Mouse (Mus musculus): ENCODE data around the gene Igf2. TPM values are rescaled to one million over a fixed set of nuclear protein-coding genes. Genes with fewer than 3 reads are reported as not detected.

Igf2 gene
- polyA plus RNA-seq, 1 experiment from 2014 or later: 131 TPM

DNA sequence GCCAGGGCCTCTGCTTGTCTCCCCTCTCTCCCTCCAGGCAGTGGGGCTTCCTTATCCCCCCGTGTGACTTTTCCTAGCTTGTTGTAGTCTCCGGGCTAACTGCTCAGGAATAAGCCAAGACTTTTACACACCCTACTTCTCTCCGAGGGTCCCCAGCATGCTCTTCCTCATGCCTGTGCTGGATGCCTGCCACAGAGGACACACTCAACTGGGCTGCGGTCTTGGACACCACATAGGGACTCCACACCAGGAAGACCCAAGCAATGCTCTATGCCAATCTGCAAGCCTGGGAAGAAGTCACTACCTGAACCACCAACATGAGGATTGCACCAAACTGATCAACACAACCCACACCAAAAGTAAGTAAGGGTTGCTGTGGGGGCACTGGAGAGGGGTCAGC, 507 bp downstream of the Igf2 start:
- WGBS: 80% methylated on average over 4 of the region's 4 CpGs
- no peak for ATAC-seq
- H3K4me2 ChIP-seq (replicated peaks; ENCODE audit: low read depth, low read length): no peak overlapping the region
- no peak for DNase-seq (ENCODE audit: low spot score)
- no peaks in the 10 kb centered on the region for H3K9me3 ChIP-seq (ENCODE audit: low read length)
- TF ChIP-seq EP300 (IDR thresholded peaks at IDR 0.05) (no peak), CTCF (IDR thresholded peaks at IDR 0.05) (no peak)
- no peak overlapping the region for H3K9ac ChIP-seq (replicated peaks; ENCODE audit: low read depth)
- no peak overlapping the region for H3K4me3 ChIP-seq (ENCODE audit: low read depth, low read length)
- H3K27me3 ChIP-seq (replicated peaks; ENCODE audit: insufficient read depth, low read length): peaks cover 48% of the 10 kb centered on the region
- H3K4me1 ChIP-seq (ENCODE audit: insufficient read depth, low read depth, low read length): no peaks in the 10 kb centered on the region
- no peaks in the 10 kb centered on the region for H3K36me3 ChIP-seq (ENCODE audit: insufficient read depth, low read length)
- H3K27ac ChIP-seq (ENCODE audit: low read length): no peak overlapping the region

DNA sequence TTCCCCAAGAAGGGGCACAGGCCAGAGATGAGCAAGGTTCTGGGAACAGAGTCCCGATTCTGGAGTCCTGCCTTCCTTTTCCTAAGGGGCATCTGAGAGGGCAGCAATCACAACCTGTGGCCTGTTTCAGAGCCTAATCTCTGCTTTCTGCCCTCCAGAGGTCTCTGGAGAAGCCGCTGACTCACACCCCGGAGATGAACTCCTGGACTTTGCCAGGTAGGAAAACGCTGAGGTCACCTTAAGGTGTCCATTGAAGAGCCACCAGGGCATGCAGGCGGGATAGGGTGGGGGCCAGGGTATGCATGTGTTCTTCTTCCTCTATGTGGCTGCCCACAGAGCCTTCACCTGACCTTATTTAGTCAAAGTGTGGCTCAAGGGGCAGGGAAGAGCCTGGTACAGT, 1.3 kb downstream of the Igf2 start:
- ATAC-seq (no peak), DNase-seq (ENCODE audit: low spot score) (no peak)
- TF ChIP-seq CTCF (IDR thresholded peaks at IDR 0.05) (no peak), EP300 (IDR thresholded peaks at IDR 0.05) (no peak)
- Histone ChIP-seq H3K4me3 (ENCODE audit: low read depth, low read length) (no peak overlapping the region), H3K4me2 (replicated peaks; ENCODE audit: low read depth, low read length) (no peak overlapping the region), H3K9me3 (ENCODE audit: low read length) (no peaks in the 10 kb centered on the region), H3K27me3 (replicated peaks; ENCODE audit: insufficient read depth, low read length) (peaks cover 55% of the 10 kb centered on the region), H3K4me1 (ENCODE audit: insufficient read depth, low read depth, low read length) (no peaks in the 10 kb centered on the region; the same call in 1 of the 2 replicates), H3K36me3 (ENCODE audit: insufficient read depth, low read length) (no peaks in the 10 kb centered on the region), H3K27ac (ENCODE audit: low read length) (no peak overlapping the region), H3K9ac (replicated peaks; ENCODE audit: low read depth) (no peak overlapping the region)
- 68% methylated on average over 5 of the region's 5 CpGs for WGBS

DNA sequence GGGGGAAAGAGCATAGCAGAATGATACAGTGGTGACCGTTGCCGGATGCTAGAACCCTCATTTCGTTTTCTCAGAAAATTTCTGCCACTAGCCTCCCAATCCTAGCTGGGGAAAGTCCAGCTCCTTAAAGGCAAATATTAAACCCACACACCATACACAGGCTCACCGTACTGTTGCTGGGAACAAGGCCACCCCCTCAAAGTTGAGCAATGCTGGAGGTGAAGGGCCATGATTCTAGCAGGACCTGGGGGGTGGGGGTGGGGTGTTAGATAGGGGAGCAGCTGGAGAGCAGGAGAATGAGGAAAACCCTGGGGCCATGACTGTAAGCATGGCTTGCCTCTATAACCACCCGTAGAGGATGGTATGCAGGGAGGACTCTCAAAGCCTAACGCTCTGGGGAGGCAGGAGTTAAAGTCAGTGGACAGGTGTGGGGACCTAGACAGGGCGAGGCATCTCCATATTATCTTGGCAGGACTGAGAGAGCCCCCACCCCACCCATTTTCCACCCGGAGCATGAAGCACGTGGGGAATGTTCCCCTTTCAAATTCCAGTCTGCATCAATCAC, 2.1 kb downstream of the Igf2 start:
- no peak for DNase-seq (ENCODE audit: low spot score)
- Histone ChIP-seq H3K4me2 (replicated peaks; ENCODE audit: low read depth, low read length) (no peak overlapping the region; the same call in 1 of the 2 replicates), H3K4me1 (ENCODE audit: insufficient read depth, low read depth, low read length) (no peaks in the 10 kb centered on the region; the same call in 1 of the 2 replicates), H3K4me3 (ENCODE audit: low read depth, low read length) (no peak overlapping the region), H3K9me3 (ENCODE audit: low read length) (no peaks in the 10 kb centered on the region), H3K9ac (replicated peaks; ENCODE audit: low read depth) (no peak overlapping the region), H3K36me3 (ENCODE audit: insufficient read depth, low read length) (no peaks in the 10 kb centered on the region), H3K27ac (ENCODE audit: low read length) (no peak overlapping the region), H3K27me3 (replicated peaks; ENCODE audit: insufficient read depth, low read length) (peaks cover 63% of the 10 kb centered on the region)
- TF ChIP-seq EP300 (IDR thresholded peaks at IDR 0.05): no peak
- no peak for TF ChIP-seq CTCF (IDR thresholded peaks at IDR 0.05)
- WGBS: 10% methylated on average over 9 of the region's 9 CpGs
- ATAC-seq: no peak

DNA sequence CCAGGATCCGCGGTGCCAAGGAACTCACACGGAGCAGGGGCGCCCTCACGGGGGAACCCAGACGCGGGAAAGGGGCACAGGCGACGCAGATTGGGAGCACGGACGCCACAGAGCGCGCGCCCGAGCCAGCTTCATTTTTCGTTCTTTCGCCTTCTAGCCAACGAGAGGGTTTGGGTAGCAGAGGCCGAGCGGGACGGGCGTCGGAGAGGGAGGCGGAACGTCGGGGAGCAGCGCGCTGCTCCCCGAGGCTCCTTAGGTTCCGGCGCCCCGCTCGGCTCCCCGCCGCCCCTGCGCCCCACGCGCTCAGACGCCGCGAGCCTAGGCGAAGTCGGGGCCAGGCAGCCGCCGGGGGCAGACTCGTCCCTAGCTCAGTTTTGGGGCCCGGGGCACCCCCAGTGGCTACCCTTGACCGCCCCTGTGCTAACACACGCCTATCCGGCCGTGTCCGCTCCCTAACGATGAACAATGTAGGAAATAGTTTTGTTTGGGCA, 2.6 kb downstream of the Igf2 start:
- H3K9me3 ChIP-seq (ENCODE audit: low read length): no peaks in the 10 kb centered on the region
- H3K27me3 ChIP-seq (replicated peaks; ENCODE audit: insufficient read depth, low read length): peaks cover 69% of the 10 kb centered on the region
- H3K4me2 ChIP-seq (replicated peaks; ENCODE audit: low read depth, low read length): peak overlapping the region; percentile 48
- TF ChIP-seq EP300 (IDR thresholded peaks at IDR 0.05): no peak
- no peak for TF ChIP-seq CTCF (IDR thresholded peaks at IDR 0.05)
- WGBS: 2% methylated on average over 39 of the region's 53 CpGs
- H3K4me3 ChIP-seq (ENCODE audit: low read depth, low read length): peak overlapping the region; percentile 19; the same call in 1 of the 2 replicates
- no peaks in the 10 kb centered on the region for H3K36me3 ChIP-seq (ENCODE audit: insufficient read depth, low read length)
- DNase-seq (ENCODE audit: low spot score) (no peak), ATAC-seq (no peak)
- no peak overlapping the region for H3K27ac ChIP-seq (ENCODE audit: low read length)
- H3K4me1 ChIP-seq (ENCODE audit: insufficient read depth, low read depth, low read length): no peaks in the 10 kb centered on the region; the same call in 1 of the 2 replicates
- H3K9ac ChIP-seq (replicated peaks; ENCODE audit: low read depth): no peak overlapping the region

DNA sequence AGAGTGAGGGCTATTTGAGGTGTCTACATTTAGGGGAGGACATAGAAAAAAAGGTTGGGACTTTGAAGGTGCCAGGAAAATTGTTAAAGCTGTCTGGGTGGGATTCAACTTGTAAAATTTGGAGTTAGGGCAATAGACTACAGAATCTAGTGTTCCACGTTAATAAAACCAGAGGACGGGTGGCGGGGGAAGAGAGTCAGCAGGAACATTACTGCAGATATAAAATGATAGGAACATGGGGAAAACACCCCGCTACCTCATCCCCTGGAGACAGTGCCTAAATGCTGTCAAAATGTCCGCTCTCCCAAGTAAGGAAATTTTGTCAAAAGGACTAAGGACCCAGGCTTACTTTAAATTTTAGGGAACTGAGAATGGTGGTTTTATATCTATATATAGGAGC, 3.5 kb downstream of the Igf2 start:
- H3K27ac ChIP-seq (ENCODE audit: low read length): no peak overlapping the region
- no peak overlapping the region for H3K9ac ChIP-seq (replicated peaks; ENCODE audit: low read depth)
- no peak for ATAC-seq
- no peak overlapping the region for H3K4me2 ChIP-seq (replicated peaks; ENCODE audit: low read depth, low read length)
- peaks cover 77% of the 10 kb centered on the region for H3K27me3 ChIP-seq (replicated peaks; ENCODE audit: insufficient read depth, low read length)
- no peaks in the 10 kb centered on the region for H3K36me3 ChIP-seq (ENCODE audit: insufficient read depth, low read length)
- no peaks in the 10 kb centered on the region; the same call in 1 of the 2 replicates for H3K4me1 ChIP-seq (ENCODE audit: insufficient read depth, low read depth, low read length)
- no peak for DNase-seq (ENCODE audit: low spot score)
- H3K9me3 ChIP-seq (ENCODE audit: low read length): no peaks in the 10 kb centered on the region
- TF ChIP-seq CTCF (IDR thresholded peaks at IDR 0.05) (no peak), EP300 (IDR thresholded peaks at IDR 0.05) (no peak)
- no peak overlapping the region for H3K4me3 ChIP-seq (ENCODE audit: low read depth, low read length)
- 50% methylated on average over 5 of the region's 5 CpGs for WGBS

DNA sequence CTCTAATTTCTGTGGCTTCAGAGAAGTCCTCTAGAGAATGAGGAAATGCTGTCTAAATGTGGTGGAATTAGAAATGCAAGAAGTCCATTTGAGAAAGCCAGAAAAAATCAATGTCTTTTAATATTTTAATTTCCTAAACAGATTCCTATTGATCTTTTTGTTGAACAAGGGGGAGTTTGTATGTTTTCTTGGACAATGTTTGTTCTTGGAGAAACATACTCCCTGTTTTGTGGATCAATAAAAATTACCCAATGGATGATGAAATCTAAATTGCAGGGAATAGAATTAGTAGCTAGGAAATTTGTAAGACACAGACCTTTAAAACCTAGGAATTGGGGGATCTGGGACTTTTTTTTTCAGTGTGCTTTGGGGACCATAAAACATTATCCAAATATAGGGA, 4.8 kb downstream of the Igf2 start:
- H3K9ac ChIP-seq (replicated peaks; ENCODE audit: low read depth): no peak overlapping the region

More for the DNA sequence above, 4.8 kb downstream of the Igf2 start:
- no peak overlapping the region for H3K4me2 ChIP-seq (replicated peaks; ENCODE audit: low read depth, low read length)
- TF ChIP-seq EP300 (IDR thresholded peaks at IDR 0.05): no peak
- TF ChIP-seq CTCF (IDR thresholded peaks at IDR 0.05): no peak
- no peaks in the 10 kb centered on the region; the same call in 1 of the 2 replicates for H3K4me1 ChIP-seq (ENCODE audit: insufficient read depth, low read depth, low read length)
- H3K9me3 ChIP-seq (ENCODE audit: low read length): no peaks in the 10 kb centered on the region
- ATAC-seq: no peak
- H3K4me3 ChIP-seq (ENCODE audit: low read depth, low read length): no peak overlapping the region
- no peak for DNase-seq (ENCODE audit: low spot score)
- H3K36me3 ChIP-seq (ENCODE audit: insufficient read depth, low read length): no peaks in the 10 kb centered on the region
- H3K27me3 ChIP-seq (replicated peaks; ENCODE audit: insufficient read depth, low read length): peaks cover 79% of the 10 kb centered on the region
- no peak overlapping the region for H3K27ac ChIP-seq (ENCODE audit: low read length)

All from lung, postnatal 0 days (tissue).